Mouse (Mus musculus): ENCODE data around the gene Nr5a1.

DNA sequence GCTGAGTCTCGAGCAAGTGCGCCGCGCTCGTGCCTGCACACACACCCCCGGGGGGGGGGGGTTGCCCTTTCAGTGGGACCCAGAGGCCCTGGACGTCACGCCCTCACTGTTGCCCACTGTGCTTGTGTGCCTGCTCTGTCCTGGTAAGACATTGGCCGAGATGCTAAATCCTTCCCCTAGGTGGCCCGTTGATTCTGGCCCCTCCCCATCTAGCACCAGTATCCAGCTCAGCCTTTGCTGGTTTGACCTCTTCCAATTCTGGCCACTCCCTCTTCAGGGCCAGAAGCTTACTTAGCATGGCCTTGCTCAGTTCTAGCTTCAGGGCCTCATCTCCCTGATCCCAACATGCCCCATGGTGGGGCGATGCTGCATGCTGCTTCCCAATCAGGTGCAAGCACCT is 41.8 kb downstream of the Nr5a1 start:
- TF ChIP-seq CTCF (conservative IDR thresholded peaks at IDR 0.05; ENCODE audit: low read length) (no peak), POU5F1 (IDR thresholded peaks at IDR 0.05; ENCODE audit: borderline replicate concordance, low read length) (no peak)

Measured in E14TG2a.4 (cell line).